Mouse (Mus musculus) MEL (cell line): Measurements from ENCODE around the gene Bscl2. TPM values are rescaled to one million over a fixed set of nuclear protein-coding genes. Genes with fewer than 3 reads are reported as not detected.

Experiments
- DNase-seq: peaks from one replicate; pipeline ENCODE4 v3.0.0; 2011; ENCODE audit warnings: low read depth, low spot score
- H3K27ac ChIP-seq: 2 replicates; pipeline ENCODE4 v1.5.1; 2012; ENCODE audit warnings: low read depth, mild to moderate bottlenecking, control low read depth, low read length, moderate library complexity; ENCODE audit not compliant: control insufficient read depth
- H3K27me3 ChIP-seq, 2 experiments: fragments of 150-350 bp in 1 of 2; sonication (generic) in 1 of 2; 2 replicates each; pipeline ENCODE4 v1.6.1; 2012; ENCODE audit warnings: low read length in 2 of 2, mild to moderate bottlenecking in 2 of 2, improper control_type of control experiment in 1 of 2, moderate library complexity in 1 of 2; ENCODE audit not compliant: insufficient read depth in 2 of 2, control insufficient read depth in 1 of 2
- H3K36me3 ChIP-seq, 2 experiments: 2 replicates each; pipeline ENCODE4 v1.6.1; 2012 to 2014; ENCODE audit warnings: low read length in 2 of 2, improper control_type of control experiment in 1 of 2, inconsistent platforms in 1 of 2, mild to moderate bottlenecking in 1 of 2; ENCODE audit not compliant: insufficient read depth in 2 of 2, control insufficient read depth in 1 of 2
- H3K4me1 ChIP-seq, 2 experiments: fragments of 150-350 bp in 1 of 2; sonication (generic) in 1 of 2; 2 replicates each; pipeline ENCODE4 v1.6.1; 2012; ENCODE audit warnings: low read length in 2 of 2, improper control_type of control experiment in 1 of 2, mild to moderate bottlenecking in 1 of 2; ENCODE audit not compliant: insufficient read depth in 2 of 2, control insufficient read depth in 1 of 2
- H3K4me3 ChIP-seq, 2 experiments: fragments of 150-350 bp in 1 of 2; sonication (generic) in 1 of 2; 2 replicates each; pipeline ENCODE4 v1.5.1; 2012; ENCODE audit warnings: low read depth in 2 of 2, low read length in 2 of 2, mild to moderate bottlenecking in 2 of 2, moderate library complexity in 2 of 2, control low read depth in 1 of 2, improper control_type of control experiment in 1 of 2; ENCODE audit not compliant: control insufficient read depth in 1 of 2, insufficient read depth in 1 of 2
- H3K79me2 ChIP-seq: 2 replicates; pipeline ENCODE4 v1.6.1; 2012; ENCODE audit warnings: mild to moderate bottlenecking, low read length, moderate library complexity; ENCODE audit not compliant: control insufficient read depth, poor library complexity, insufficient read depth
- H3K9ac ChIP-seq: 2 replicates; pipeline ENCODE4 v1.6.1; 2012; ENCODE audit warnings: low read depth, mild to moderate bottlenecking, control low read depth, low read length, moderate library complexity; ENCODE audit not compliant: control insufficient read depth, poor library complexity, severe bottlenecking
- H3K9me3 ChIP-seq: fragments of 150-350 bp; sonication (generic); replicated peaks from 2 replicates; pipeline ENCODE4 v1.6.1; 2012; ENCODE audit warnings: mild to moderate bottlenecking, low read length, improper control_type of control experiment, moderate library complexity; ENCODE audit not compliant: insufficient read depth
- CHD2 ChIP-seq: IDR thresholded peaks from 2 replicates; pipeline ENCODE4 v1.6.1; 2011; ENCODE audit warnings: low read length, improper control_type of control experiment
- CTCF ChIP-seq, 3 experiments: IDR thresholded peaks in 2 of 3; conservative IDR thresholded peaks in 1 of 3; 2 replicates each; pipeline ENCODE4 v1.5.1; 2011 to 2012; ENCODE audit warnings: low read length in 3 of 3, low read depth in 2 of 3, mild to moderate bottlenecking in 2 of 3, improper control_type of control experiment in 1 of 3, inconsistent platforms in 1 of 3, mixed read lengths in 1 of 3, moderate library complexity in 1 of 3; ENCODE audit not compliant: control insufficient read depth in 1 of 3, insufficient read depth in 1 of 3, poor library complexity in 1 of 3, severe bottlenecking in 1 of 3
- ETS1 ChIP-seq: IDR thresholded peaks from 2 replicates; pipeline ENCODE4 v1.6.1; 2012; ENCODE audit warnings: low read depth, mild to moderate bottlenecking, inconsistent platforms, low read length, improper control_type of control experiment, moderate library complexity
- GABPA ChIP-seq: IDR thresholded peaks from 2 replicates; pipeline ENCODE4 v1.6.1; 2012; ENCODE audit warnings: low read depth, mild to moderate bottlenecking, inconsistent platforms, low read length, improper control_type of control experiment, moderate library complexity
- HCFC1 ChIP-seq: IDR thresholded peaks from 2 replicates; pipeline ENCODE4 v1.6.1; 2012; ENCODE audit warnings: low read depth, mild to moderate bottlenecking, inconsistent platforms, low read length, improper control_type of control experiment, moderate library complexity
- KAT2A ChIP-seq: conservative IDR thresholded peaks from 2 replicates; pipeline ENCODE4 v1.6.1; 2012; ENCODE audit warnings: low read depth, low read length, improper control_type of control experiment, inconsistent platforms
- MAX ChIP-seq: IDR thresholded peaks from 2 replicates; pipeline ENCODE4 v1.6.1; 2011; ENCODE audit warnings: low read length, improper control_type of control experiment
- MXI1 ChIP-seq: IDR thresholded peaks from 2 replicates; pipeline ENCODE4 v1.6.1; 2011; ENCODE audit warnings: mild to moderate bottlenecking, low read depth, low read length, improper control_type of control experiment
- NELFE ChIP-seq: IDR thresholded peaks from 2 replicates; pipeline ENCODE4 v1.6.1; 2011; ENCODE audit warnings: low read depth, low read length, improper control_type of control experiment
- NRF1 ChIP-seq: IDR thresholded peaks from 2 replicates; pipeline ENCODE4 v1.6.1; 2014; ENCODE audit warnings: low read depth, mild to moderate bottlenecking, inconsistent platforms, low read length, improper control_type of control experiment, moderate library complexity; ENCODE audit not compliant: poor library complexity, insufficient read depth, severe bottlenecking
- POLR2A ChIP-seq, 2 experiments: IDR thresholded peaks; 2 replicates each; pipeline ENCODE4 v1.6.1; 2011 to 2012; ENCODE audit warnings: low read length in 2 of 2, mild to moderate bottlenecking in 2 of 2, control low read depth in 1 of 2, improper control_type of control experiment in 1 of 2, low read depth in 1 of 2, moderate library complexity in 1 of 2; ENCODE audit not compliant: control insufficient read depth in 1 of 2, insufficient read depth in 1 of 2, poor library complexity in 1 of 2
- POLR2AphosphoS2 ChIP-seq: IDR thresholded peaks from 2 replicates; pipeline ENCODE4 v1.6.1; 2011; ENCODE audit warnings: low read length, improper control_type of control experiment
- RAD21 ChIP-seq: IDR thresholded peaks from 2 replicates; pipeline ENCODE4 v1.6.1; 2011; ENCODE audit warnings: mild to moderate bottlenecking, low read depth, low read length, improper control_type of control experiment
- SMC3 ChIP-seq: IDR thresholded peaks from 2 replicates; pipeline ENCODE4 v1.6.1; 2011; ENCODE audit warnings: low read depth, low read length, improper control_type of control experiment
- TAL1 ChIP-seq: IDR thresholded peaks from 2 replicates; pipeline ENCODE4 v1.6.1; 2012; ENCODE audit warnings: mild to moderate bottlenecking, inconsistent platforms, low read length, moderate library complexity, mixed read lengths
- USF1 ChIP-seq: IDR thresholded peaks from 2 replicates; pipeline ENCODE4 v1.6.1; 2014; ENCODE audit warnings: low read depth, mild to moderate bottlenecking, inconsistent platforms, low read length, improper control_type of control experiment, moderate library complexity
- ZC3H11A ChIP-seq: IDR thresholded peaks from 2 replicates; pipeline ENCODE4 v1.6.1; 2012; ENCODE audit warnings: low read depth, mild to moderate bottlenecking, inconsistent platforms, low read length, improper control_type of control experiment
- ZMIZ1 ChIP-seq: IDR thresholded peaks from 2 replicates; pipeline ENCODE4 v1.6.1; 2012; ENCODE audit warnings: low read depth, mild to moderate bottlenecking, inconsistent platforms, low read length, improper control_type of control experiment, moderate library complexity
- polyA plus RNA-seq, 2 experiments: library from polyadenylated mRNA; stranded (reverse) in 1 of 2; unstranded in 1 of 2; fragments of >175 nt in 1 of 2; fragments of >200 nt in 1 of 2; gene quantifications; 2 replicates each; pipeline versions ENCODE4 v1.2.1 to v1.2.4; 2012; ENCODE audit warnings: low replicate concordance in 2 of 2, low read depth in 1 of 2; ENCODE audit not compliant: insufficient read length in 2 of 2, insufficient read depth in 1 of 2, missing spikeins in 1 of 2
- total RNA-seq: library from RNA; depleted of rRNA; stranded (reverse); fragments of 300-350 nt; gene quantifications from 2 replicates; pipeline ENCODE4 v1.2.3, GENCODE M21; 2012

The Bscl2 gene
- total and polyA plus RNA-seq, 3 experiments: 26.0 to 51.3 TPM; not detected in 1

DNA sequence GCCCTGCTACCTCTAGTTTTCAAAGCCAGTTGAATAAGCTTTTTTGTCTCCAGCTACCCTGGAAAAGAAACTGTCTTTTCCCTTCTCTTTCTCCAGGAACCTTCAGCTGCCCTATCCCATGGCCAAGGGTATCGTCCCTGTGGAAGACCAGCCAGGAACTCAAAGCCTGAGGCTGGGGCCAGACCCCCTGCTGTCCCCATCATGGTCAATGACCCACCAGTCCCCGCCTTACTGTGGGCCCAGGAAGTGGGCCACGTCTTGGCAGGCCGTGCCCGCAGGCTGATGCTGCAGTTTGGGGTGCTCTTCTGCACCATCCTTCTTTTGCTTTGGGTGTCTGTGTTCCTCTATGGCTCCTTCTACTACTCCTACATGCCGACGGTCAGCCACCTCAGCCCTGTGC lies 3.7 kb downstream of the Bscl2 start:
- no peak overlapping the region for H3K27ac ChIP-seq
- DNase-seq: no peak
- H3K9me3 ChIP-seq: no peaks in the 10 kb centered on the region
- no peaks in the 10 kb centered on the region; the same call in 1 of the 2 replicates for H3K79me2 ChIP-seq
- peaks cover 2 to 14% of the 10 kb centered on the region in 2 experiments for H3K36me3 ChIP-seq
- H3K4me1 ChIP-seq: peaks cover 3 to 17% of the 10 kb centered on the region in 2 experiments
- H3K27me3 ChIP-seq: no peaks in the 10 kb centered on the region
- H3K4me3 ChIP-seq: peak overlapping the region; percentile 77 to 96
- H3K9ac ChIP-seq: peak overlapping the region; percentile 83
- TF ChIP-seq CHD2: no peak
- no peak for TF ChIP-seq CTCF (IDR thresholded peaks at IDR 0.05 in 2 of 3, conservative IDR thresholded peaks at IDR 0.05 in 1 of 3; ENCODE audit: control insufficient read depth in 1 of 3, insufficient read depth in 1 of 3, low read depth in 2 of 3, low read length in 3 of 3, poor library complexity in 1 of 3, severe bottlenecking in 1 of 3)
- no peak for TF ChIP-seq RAD21
- no peak for TF ChIP-seq ZC3H11A
- no peak for TF ChIP-seq NRF1

DNA sequence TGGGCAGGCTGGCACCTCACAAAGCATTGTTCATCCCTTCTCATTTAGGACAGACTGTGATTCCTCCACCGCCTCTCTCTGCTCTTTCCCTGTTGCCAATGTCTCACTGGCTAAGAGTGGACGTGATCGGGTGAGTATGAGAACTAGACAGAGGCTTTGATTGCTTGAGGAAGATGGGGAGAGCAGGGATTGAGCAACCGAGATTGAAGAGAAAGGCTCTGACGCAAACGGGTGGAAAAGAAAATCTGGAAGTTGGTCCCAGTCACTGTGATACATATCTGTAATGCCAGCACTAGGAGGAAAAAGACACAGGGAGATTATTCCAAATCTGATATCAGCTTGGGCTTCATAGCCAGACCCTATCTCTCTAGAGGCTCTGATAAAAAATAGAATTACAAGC lies 5.7 kb downstream of the Bscl2 start:
- H3K9ac ChIP-seq: no peak overlapping the region
- no peak overlapping the region for H3K4me3 ChIP-seq
- H3K36me3 ChIP-seq: peaks cover 2 to 9% of the 10 kb centered on the region in 2 experiments
- no peaks in the 10 kb centered on the region; the same call in 1 of the 2 replicates for H3K79me2 ChIP-seq
- no peak overlapping the region for H3K27ac ChIP-seq
- DNase-seq: no peak
- no peak for TF ChIP-seq KAT2A
- no peak for TF ChIP-seq HCFC1
- no peak for TF ChIP-seq ETS1
- no peak for TF ChIP-seq GABPA
- no peak for TF ChIP-seq USF1
- TF ChIP-seq NELFE: no peak
- TF ChIP-seq MXI1: no peak
- TF ChIP-seq POLR2AphosphoS2: no peak
- no peak for TF ChIP-seq SMC3
- no peak for TF ChIP-seq POLR2A (IDR thresholded peaks at IDR 0.05; ENCODE audit: control insufficient read depth in 1 of 2, insufficient read depth in 1 of 2, low read depth in 1 of 2, low read length in 2 of 2, poor library complexity in 1 of 2)
- no peak for TF ChIP-seq TAL1
- TF ChIP-seq MAX: no peak
- no peak for TF ChIP-seq ZMIZ1
- H3K27me3 ChIP-seq: no peaks in the 10 kb centered on the region
- H3K9me3 ChIP-seq: no peaks in the 10 kb centered on the region
- H3K4me1 ChIP-seq: peaks cover 3 to 14% of the 10 kb centered on the region in 2 experiments
